Mouse (Mus musculus) spleen, adult 2 months (tissue): ENCODE measurements around the gene Slc26a8.
"Not testable (repeated sequence)": the region's sequence is repeated elsewhere in the genome, so short reads cannot be mapped to it uniquely, and the experiment has no call there.

Experiments used
- CTCF ChIP-seq: fragments of 200-500 bp; IDR thresholded peaks from 2 replicates; pipeline ENCODE4 v1.5.1; 2011; ENCODE audit warnings: mild to moderate bottlenecking, inconsistent platforms; ENCODE audit not compliant: insufficient read depth, insufficient read length, insufficient replicate concordance; ENCODE audit errors: extremely low read depth
- POLR2A ChIP-seq: fragments of 200-500 bp; IDR thresholded peaks from 2 replicates; pipeline ENCODE4 v1.6.1; 2011; ENCODE audit warnings: low read depth, low read length, inconsistent platforms

- not testable (repeated sequence) for TF ChIP-seq CTCF, POLR2A
These were observed 37.5 kb upstream of the Slc26a8 start for GRCm38 (mm10) chr17:28727511-28727910.
